Mouse (Mus musculus): ENCODE results near the gene Myl10.

The Myl10 gene

DNA sequence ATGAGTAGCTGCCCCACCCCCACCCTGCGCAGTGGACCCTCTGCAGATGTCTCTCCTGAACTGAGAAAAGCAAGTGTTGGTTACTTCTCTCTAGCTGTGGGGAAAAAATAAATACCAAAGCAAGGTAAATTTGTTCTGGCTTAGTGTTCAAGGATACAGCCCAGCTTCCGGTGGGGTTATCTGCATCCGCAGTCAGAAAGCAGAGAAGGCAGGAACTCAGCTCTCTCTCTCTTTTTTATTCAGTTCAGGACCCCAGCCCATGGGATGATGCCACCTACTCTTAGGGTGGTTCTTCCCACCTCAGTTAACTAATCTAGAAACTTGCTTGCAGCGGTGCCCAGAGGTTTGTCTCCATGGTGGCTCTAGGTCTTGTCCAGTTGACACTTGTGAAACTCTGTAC is at the start of gene Myl10:
Gene Myl10, plus strand, starts transcription at position 363 of the 400 bp plus-strand sequence.
- WGBS, result 89% methylated on average over 4 of the region's 4 CpGs

DNA sequence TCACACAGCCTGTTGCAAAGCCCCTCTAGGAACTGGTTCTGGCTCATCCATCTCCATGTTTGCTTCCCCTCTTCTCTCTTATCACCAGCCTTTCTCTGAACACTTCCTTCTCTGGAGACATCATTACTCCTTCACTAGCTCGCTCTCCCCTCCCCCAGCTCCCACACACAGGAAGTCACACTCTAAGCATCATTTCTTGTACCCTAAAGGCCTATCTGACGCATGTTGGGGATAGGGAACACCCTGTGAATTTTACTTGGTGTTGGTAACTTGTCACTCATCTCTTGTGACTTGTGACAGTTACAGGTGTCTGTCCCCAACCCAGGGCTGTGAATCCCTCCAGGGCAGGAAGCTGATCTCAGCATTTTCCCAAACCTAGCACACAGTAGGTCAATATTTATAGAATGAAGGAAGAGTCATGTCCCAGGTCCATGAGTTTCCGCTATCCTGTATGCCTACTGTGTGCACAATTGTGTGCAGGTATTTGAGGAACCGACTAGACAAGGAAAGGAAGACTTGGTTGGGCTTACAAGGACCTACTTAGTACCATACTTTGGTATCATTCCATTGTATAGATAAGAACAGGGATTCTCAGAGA is 46.1 kb upstream of the Myl10 start:
- WGBS, result 88% methylated on average over 4 of the region's 4 CpGs

DNA sequence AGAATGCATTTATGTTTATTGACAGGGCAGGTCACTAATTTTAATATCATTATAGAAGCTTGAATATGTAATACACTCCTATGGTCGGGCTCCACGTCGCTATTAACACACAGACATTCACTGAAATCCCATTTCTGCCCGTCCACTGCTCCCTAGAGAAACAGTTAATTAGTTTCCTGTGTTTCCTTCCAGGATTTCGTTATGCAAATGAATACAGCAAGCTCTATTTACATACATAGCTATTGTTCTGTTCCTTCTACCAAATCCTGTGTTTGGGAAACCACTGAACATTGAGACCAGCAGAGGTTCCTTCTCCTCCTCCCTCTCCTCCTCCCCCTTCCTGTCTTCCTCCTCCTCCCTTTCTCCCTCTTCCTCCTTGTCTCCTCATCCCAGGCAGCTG is 43.9 kb upstream of the Myl10 start:
- 29% methylated on average over 5 of the region's 5 CpGs for WGBS

DNA sequence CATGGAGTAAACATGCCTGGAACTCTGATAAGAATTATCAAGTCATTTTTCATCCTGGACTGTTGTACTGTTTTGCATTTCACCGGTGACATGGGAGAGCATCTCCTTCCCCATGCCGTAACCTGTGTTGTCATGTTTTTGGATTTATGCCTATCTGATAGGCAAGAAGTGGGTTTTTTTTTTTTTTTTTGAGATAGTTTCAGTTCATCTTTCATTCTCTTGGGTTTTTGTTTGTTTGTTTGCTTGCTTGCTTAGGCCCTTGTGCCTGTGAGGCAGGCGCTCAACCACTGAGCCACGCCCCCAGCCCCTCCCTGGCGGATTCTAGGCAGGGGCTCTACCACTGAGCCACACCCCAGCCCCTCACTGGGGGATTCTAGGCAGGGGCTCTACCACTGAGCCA is 43.3 kb upstream of the Myl10 start:
- 90% methylated on average over 5 of the region's 5 CpGs for WGBS

DNA sequence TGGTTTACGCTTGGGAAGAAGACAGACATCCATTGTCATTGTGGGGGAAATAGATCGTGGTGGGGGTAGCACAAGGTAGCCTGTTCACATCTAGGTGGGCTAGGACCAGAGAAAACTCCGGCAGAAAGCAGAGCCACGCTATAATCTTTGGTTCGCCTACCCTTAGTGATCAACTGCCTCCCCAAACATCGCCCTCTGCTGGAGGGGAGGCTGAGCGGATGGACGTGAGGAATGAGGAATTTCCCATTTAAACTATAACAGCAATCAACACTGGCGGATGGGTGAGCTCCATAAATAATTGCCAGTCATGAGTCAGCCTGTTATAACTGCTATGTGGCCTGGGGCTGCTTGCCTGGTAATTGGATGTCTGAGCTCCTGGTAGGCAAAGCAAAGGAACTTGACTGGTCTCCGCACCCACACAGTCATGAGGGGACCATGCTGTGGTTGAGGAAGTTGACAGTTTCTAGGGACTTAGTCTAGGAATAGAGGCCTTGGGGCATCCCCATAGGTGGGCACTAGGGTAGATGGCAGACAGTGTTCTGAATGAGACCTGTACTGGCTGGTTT is 36.0 kb upstream of the Myl10 start:
- 85% methylated on average over 10 of the region's 10 CpGs for WGBS

DNA sequence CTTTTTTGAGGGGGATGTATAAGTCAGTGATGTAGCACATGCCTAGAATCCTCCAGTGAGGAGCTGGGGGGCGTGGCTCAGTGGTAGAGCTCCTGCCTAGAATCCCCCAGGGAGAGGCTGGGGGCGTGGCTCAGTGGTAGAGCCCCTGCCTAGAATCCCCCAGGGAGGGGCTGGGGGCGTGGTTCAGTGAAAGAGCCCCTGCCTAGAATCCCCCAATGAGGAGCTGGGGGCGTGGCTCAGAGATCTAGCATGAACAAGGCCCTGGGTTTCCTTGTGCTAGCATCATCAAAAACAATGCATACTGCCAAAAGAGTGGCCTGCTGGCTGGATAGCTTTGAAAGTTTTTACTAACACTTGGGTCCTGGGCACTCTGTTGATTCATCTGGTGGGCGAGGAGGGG is 32.2 kb upstream of the Myl10 start:
- 70% methylated on average over 5 of the region's 5 CpGs for WGBS

DNA sequence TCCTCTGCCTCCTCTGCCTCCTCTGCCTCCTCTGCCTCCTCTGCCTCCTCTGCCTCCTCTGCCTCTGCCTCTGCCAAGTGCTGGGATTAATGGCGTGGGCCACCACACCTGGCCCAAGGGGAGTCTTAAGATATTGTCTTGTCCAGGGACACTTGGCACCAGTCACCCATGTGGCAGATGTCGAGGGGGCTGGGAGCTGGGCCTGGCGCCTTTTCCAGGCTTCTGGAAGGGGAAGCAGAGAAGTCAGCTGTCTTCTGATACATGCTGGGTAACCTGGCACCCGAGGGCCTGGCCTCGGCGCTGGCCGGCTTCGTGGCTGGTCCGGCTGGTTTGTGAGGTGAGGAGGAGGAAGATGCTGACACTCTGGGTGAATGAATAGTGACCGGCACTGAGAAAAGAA is 30.7 kb upstream of the Myl10 start:
- WGBS, result 73% methylated on average over 10 of the region's 10 CpGs

DNA sequence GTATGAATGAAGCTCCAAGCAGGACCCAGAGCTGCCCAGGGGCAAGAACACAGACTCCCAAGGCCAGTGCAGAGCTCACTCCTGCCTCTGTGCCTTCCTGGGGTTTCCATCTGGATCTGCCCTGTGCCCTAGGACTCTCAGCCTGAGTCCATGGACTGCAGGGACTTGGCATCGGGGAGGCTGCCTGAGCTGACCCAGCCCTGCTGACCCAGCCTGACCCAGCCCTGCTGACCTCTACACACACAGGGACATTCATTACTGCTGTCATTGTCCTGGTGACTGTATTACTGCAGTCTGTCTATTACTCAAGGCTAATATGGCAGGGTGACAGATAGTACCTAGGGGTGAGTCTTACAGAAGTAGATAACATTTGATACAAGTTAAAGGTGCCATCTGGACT is 30.1 kb upstream of the Myl10 start:
- WGBS, result 79% methylated on average over 1 of the region's 1 CpGs

DNA sequence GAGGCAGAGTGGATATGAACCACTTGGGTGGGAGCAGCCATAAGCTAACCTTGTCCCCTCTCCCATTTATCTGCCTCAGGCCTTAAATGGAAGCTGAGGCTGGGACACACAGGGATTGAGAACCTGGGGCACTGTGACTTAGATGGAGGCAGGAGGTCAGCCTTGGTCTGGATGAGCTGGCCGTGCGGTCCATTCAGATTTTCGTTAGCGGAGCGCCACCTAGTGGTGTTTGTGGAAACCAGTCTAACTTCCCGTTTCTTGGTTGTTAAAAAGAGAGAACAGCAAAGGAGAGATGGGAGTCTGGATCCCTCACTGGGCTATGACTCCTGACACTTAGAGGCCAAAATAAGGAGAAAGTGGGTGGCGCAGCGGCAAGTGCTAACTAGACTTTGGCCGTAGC is 28.4 kb upstream of the Myl10 start:
- WGBS, result 4% methylated on average over 9 of the region's 9 CpGs

DNA sequence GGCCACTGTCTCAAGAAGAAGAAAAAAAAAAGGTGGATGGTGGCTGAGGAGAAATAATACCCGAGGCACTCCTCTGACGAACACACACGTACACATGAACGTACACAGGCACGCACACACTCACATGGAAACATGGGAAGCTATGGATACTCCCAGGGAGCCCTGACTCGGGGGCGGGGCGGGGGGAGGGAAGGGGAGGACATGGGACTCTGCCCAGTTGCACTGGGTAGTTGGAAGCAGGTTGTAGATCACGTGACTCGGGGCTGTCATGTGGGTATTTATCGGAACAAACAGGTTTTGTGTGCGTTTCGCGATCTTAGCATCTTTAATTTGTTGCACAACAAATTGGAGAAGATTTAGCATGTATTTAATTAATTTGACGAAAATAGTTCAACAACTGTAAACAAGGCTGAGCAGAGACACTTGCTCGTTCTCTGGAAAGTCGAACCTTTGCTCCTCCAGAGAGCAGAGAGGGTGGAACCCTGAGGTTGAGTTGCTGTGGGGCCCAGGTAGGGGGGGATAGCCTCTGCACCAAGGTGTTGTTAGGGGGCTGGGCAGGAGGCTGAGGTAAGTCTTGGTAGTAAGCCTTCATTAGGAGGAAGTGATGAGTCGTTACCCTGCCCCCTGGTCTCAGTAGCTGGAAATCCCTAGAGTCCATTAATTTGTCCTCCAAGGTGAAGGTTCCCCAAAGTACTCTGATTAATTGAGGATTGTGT is 16.5 kb upstream of the Myl10 start:
- 89% methylated on average over 18 of the region's 18 CpGs for WGBS

DNA sequence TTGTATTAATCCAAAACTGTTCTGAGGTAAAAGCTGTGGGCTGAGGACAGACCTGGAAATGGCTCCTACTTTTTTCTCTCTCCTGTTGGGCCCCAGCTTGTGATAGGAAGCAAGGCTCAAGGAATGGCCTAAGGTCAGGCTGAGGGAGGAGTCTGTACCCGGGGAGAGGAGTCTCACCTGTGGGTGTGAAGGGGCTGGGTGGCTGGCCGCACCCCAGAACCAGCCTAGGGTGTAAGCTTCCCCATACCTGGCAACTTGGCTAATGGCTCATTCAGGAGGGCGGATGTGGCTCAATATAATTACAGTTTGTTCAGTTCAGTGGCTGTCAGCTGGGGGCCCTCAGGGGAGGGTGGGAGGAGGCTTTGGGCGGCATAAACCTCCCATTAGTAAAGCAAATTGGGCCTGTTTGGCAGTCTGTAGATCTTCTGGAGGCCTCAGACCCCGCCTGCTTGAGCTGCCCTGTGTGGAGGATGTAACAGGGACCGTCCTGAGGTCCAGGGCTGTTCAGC is 14.1 kb upstream of the Myl10 start:
- 77% methylated on average over 6 of the region's 6 CpGs for WGBS

DNA sequence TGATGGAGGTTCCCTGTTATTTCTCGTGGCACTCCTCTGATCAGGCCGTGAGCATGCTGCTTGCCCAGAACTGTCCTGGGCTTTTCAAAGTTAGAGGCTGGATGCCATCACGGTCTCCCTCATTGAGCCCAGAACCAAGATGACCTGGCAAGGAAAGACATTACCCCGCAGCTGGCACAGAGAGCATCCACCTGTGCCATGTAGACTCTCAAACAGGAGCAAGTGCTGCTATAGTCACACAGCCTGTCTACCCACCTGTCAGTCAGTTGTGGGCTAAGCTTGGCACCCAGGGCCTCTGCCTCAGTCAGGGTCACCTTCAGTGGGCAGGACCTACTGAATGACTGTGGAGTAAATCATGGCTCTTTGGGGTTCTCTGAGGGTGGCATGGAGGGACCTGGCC is 6.6 kb upstream of the Myl10 start:
- 91% methylated on average over 4 of the region's 4 CpGs for WGBS

DNA sequence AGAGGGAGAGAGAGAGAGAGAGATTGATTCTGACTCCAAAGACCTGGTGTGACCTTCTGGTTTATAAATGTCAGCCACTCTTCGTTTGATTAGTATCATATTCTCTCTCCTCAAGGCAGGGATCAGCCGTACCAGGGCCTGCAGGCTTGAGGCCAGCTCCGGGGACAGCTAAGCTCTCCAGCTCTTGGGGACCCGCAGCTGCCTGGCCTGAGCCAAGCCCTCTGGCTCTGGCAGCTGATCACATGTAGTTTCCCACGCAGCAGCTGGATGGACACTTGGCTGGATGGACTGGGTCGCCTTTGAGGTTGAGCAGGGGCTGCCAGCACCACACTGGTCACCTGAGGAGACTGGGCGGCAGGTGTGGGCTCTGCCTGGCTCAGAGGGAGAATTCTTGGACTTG is 5.4 kb upstream of the Myl10 start:
- 65% methylated on average over 7 of the region's 7 CpGs for WGBS

DNA sequence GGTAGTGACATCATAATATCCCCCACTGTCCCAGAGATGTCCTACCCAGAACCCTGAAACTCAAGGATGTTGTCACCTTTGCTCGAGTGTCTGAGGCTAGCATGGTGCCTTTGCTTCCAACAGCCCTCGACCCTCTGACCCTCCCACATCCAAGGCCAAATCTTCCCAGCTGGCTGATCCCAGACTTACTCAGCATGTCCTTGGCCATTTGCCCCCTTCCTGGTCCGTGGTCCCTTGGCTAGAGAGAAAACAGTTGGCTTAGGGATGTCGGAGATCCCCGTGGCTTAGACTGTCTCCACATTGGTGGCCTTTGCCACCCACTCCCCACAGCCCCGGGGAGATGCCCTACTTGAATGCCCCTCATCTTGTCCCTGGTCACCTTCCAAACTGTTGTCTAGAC is 4.1 kb upstream of the Myl10 start:
- 71% methylated on average over 6 of the region's 6 CpGs for WGBS

DNA sequence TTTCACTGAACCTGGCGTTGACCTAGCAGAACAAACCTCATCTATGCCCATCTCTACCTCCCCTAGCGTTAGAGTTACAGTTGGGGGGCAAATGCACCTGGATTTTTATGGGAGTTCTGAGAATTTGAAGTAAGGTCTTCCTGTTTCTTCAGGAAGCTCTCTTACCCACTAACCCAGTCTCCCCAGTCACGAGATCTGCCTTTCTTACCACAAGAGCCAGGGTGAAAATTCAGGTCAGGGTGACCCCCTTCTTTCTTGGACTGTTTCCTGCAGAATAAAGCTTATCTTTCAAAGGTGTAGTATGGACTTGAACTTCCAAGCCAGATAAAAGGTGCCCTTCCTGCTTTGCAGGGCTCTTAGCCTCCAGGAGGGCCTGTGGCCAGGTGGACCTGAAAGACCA is 1.8 kb upstream of the Myl10 start:
- WGBS, result 79% methylated on average over 3 of the region's 3 CpGs

DNA sequence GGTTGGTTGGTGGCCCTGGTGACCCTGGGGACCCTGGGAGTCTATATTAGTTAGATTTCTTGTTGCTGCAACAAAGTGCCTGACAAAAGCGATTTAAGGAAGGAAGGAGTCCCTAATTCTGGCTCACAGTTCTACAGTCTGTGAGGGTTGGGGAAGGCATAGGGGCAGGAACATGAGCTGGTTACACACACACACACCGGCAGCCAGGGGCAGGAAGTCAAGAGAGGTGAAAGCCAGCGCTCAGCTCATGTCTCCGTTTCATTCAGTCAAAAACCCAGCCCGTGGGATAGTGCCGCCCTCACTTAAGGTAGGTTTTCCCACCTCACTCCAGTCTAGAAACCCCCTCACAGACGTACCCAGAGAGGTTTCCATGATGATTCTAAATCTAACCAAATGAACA is 472 bp downstream of the Myl10 start:
- whole genome bisulfite sequencing, result 85% methylated on average over 7 of the region's 7 CpGs

DNA sequence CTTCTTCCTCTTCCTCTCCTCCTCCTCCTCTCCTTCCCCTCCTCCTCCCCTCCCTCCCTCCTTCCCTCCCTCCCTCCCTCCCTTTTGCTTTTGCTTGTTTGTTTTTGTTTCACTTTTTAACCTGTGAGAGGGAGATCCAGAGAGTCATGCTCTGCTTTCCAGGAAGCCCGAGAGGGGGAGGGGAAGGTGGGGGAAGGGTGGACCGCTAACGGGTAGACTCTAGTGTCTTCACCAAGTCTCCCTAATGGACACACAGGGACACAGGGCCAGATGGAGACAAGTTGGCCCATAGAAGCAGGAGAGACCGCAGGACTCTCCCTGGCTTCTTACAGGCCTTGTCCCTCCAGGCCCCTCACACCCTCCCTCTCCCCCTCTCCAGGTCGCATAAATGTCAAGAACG is 2.0 kb downstream of the Myl10 start:
- 71% methylated on average over 6 of the region's 6 CpGs for WGBS

DNA sequence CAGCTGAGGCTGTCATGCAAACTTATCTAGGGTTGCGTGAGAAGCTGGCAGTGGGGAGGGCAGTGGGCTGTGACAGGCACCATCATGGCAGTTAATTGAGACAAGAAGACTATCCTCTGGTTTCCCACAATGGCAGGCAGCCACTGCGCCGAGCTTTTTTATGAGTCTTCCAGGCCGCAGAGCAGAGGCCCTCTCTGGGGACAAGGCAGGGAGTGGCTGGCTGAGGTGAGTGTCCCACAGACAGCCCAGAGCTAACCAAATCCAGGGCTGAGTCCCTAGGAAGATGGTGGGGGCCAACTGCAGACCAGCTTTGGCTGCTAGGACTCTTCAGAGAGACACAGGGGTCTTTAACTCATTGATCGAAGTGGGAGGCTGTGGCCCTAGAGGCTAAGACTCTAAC is 3.6 kb downstream of the Myl10 start:
- WGBS, result 94% methylated on average over 5 of the region's 5 CpGs

DNA sequence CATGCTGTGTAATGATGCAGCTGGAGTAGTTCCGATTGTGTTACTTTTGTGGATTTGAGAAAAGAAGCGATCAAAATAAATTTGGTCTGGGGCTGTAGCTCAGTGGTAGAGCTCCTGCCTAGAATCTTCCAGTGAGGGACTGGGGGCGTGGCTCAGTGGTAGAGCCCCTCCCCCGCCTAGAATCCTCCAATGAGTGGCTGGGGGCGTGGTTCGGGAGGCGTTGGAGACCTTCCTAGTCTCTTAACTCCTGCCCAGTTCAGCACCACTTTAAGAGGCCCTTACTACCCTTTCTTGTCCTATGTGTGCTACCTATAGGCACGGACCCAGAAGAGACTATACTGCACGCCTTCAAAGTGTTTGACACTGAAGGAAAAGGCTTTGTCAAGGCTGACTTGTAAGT is 4.7 kb downstream of the Myl10 start:
- WGBS, result 83% methylated on average over 9 of the region's 9 CpGs

DNA sequence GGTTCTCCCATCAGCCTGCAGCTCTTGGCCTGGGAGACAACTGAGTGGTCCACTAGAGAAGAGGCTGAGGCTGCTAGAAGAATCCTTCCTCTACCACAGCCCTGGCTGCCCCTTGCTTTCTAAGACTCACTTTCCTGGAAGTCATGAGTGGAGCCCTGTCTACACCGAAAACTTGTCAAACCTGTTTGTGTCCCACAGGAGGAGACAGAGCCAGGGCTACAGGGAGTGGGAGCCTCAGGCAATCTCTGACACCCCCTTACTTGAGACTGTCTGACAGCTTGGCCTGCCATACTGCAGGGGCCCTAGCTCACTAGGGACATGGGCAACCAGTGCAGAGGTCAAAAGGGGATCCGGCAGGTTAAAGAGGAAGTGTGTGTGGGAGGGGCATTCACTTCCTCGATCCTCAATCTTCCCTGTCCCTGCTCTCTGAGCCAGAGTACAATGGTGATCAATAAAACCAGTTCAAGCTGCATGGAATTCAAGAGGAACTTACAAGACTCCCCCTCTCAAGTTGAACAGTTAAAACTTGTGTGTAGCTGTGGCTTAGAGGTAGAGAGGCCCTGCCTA is 9.3 kb downstream of the Myl10 start:
- WGBS, result 80% methylated on average over 3 of the region's 3 CpGs

DNA sequence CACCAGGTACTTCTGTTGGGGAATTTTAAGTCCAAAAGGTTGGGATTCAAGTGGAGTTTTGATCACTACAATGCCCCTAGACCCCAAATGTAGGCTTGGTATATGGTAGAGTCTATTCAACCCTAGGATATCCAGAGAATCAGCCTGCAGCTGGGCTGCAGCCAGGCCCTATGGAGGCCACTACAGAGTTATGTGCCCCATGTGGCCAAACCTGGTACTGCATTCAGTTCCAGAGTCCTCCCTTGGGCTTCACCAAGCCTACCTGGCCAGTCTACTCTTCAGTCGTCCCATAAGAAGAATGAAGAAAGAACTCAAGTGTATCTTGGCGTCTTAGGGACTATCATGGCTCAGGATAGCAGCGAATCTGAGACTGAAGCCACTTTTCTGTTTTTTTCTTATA is 10.8 kb downstream of the Myl10 start:
- WGBS, result 63% methylated on average over 3 of the region's 3 CpGs

DNA sequence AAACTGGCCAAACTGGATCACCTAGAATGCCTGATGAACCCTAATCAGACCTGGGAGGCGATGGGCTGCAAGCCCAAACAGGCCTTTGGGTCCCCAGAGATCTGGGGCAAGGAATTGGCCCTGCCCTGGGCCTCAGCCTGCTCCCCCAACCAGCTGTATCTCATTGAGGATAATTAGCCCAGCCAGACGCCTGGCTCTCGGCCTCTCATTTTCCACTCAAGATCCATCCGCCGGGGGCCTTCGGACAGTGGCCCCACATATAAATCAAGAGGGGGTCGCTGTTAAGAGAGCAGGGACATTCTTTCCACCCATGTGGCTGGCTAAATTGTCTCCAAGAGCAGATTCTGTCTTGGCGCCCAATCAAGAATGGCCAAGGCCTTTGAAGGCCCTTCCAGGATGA is 11.2 kb downstream of the Myl10 start:
- WGBS, result 84% methylated on average over 8 of the region's 8 CpGs

DNA sequence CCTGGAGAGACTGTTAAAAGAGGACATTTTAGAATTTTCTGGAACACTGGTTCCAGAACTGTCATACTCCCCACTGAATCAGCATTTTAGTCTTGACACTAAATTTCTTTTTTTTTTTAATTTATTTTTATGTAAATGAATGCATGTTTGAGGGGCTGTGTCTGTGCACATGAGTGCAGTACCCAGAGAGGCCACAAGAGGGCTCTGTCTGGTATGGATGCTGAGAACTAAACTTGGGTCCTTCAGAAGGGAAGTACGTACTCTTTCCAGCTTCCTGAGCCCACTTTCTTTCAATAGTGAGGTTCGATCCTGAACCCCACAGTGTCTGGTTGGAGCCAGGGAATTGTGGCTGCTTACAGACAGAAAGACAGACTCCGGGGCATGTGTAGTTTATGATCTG is 12.6 kb downstream of the Myl10 start:
- 98% methylated on average over 3 of the region's 3 CpGs for WGBS
